Mouse (Mus musculus) c-Kit-positive CD71-positive TER-119-positive erythroid progenitor cells, embryonic 14.5 days (primary cell): ENCODE results near the gene Tmem63b.
A peak's percentile ranks its signal among the peaks of the same experiment; 100 is the strongest.

Experiments used
- DNase-seq: peaks from one replicate; pipeline ENCODE4 v3.0.0-alpha.2; 2013; ENCODE audit warnings: low spot score

The Tmem63b gene

DNA sequence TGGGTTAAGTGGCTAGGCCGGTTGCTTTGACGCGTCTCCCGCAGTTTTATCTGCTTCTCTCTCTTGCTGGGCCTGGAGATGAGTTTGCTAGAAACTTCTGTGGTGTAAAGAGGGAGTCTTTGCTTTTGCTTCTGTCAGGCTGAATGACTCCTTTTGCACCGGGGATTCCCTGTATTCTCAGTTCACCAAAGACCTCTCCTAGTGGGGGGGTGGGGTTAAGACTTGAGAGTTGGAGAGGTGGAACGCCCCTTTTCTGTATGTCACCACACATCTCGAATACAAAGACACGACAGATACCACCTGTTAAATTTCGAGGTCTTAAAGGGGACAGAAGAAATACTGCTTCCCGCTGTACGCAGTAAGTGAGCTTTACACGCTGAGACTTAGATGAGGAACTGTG lies at the start of gene Tmem63b:
Gene Tmem63b (minus strand): TSS at position 190 of the 400 bp plus-strand sequence.
- peak; percentile 50 for DNase-seq

DNA sequence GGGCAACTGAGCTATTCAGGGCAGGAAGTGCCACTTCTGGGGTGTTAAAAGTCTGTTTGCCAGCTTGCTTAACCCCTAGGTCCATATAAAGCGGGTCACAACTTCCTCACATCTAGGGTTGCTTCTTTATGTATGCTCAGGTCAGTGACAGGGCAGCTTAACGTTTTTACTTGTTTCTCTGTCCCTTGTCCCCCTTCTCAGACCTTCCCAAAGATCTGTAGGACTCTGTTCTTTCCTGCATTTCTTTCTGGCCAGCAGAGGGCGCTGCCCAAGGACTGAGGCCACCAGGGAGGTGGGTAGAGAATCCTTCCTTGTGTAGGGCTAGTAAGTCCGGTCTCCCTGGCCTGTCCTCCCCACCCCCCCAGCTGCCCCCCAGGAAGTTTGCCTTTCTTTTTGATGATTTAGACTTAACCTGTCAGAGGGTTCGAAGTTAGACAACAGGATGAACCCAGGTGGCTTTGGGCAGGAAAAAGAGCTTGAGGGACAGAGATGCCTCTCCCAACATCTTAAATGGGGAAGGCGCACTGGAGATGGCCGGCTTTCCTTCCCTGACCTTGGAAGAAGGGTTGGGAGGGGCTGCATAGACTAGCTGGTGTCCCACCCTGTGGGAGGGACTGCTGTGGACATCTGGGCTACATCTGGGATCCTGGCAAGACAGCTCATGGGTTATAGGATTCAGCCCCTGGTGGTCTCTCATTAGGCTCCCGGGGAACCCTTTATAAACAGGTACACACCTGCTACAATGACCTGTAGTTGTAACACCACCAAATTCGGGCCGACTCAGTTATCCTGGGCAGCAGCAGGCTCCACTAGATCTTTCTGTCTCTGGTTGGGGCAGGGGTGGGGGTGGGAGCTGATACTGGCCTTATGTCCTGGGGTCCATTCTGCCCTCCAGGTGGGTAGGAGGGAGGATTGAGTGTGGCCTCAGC lies 48.9 kb upstream of the Tmem63b start:
- DNase-seq = peak; percentile 82

DNA sequence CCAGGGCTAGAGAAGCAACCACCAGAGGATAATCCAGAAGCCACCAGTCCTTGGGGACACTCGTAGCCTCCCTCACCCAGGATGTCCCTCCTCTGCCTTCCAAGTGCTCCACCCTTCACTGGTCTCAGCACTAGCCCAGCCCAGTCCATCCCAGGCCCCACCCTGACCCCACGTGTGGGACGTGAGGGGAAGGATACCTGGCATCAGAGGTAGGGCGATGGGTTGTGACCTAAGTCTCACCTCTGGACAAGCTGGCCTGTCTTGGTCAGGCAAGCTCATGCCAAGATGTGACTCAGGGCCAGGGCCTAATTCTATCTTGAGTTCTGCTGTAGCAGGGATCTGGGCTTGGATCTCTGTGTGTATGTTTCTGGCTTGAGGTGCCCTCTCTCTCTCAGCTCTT lies 48.2 kb upstream of the Tmem63b start:
- DNase-seq = no peak

DNA sequence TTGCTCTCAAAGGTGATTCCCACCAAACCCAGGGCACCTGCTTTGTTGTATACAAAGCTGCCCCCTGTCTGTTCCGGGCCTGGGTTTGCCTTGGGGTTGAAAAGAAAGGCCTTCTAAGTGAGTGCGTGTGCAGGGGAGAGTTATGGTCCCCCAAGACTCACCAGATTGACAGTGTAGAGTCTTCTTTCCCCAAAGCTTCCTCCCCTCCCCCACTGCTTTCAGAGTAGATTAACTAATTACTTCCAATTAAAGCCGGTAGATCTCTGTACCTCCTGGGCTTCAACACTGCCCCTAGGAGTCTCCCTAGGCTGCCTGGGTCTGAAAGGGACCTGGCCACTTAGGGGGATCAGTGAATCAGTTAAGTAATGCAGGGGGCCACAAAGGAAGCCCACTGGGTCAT lies 47.6 kb upstream of the Tmem63b start:
- no peak for DNase-seq

DNA sequence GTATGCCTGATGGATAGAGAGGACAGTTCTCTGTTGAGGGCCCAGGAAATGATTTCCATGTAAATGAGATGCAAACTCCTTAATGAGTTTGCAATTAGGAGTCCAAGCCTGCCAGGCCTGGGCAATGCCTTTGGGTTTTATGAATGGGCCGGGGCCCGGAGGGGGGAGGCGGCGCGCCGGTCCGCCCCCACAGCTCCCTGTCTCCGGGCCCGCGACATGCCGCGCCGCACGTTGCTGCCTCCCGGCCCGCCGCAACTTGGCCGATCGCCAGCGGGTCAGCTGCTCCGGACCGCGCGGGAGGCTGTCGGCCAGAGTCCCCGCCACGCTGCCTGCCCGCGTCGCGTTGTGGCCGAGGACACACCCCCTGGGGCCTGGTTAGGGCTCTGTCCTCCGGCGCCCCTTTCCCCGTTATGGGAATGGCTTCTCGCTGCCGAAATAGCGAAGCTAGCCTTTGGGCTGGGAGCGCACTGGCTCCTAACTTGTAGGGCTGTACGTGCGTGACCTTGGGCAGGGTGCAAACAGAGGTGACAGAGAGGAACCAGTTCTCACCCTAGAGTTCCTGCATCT lies 47.1 kb upstream of the Tmem63b start, which contains the start of gene 1600014C23Rik:
Gene 1600014C23Rik (minus strand): TSS at position 110 of the 567 bp plus-strand sequence.
- no peak for DNase-seq

DNA sequence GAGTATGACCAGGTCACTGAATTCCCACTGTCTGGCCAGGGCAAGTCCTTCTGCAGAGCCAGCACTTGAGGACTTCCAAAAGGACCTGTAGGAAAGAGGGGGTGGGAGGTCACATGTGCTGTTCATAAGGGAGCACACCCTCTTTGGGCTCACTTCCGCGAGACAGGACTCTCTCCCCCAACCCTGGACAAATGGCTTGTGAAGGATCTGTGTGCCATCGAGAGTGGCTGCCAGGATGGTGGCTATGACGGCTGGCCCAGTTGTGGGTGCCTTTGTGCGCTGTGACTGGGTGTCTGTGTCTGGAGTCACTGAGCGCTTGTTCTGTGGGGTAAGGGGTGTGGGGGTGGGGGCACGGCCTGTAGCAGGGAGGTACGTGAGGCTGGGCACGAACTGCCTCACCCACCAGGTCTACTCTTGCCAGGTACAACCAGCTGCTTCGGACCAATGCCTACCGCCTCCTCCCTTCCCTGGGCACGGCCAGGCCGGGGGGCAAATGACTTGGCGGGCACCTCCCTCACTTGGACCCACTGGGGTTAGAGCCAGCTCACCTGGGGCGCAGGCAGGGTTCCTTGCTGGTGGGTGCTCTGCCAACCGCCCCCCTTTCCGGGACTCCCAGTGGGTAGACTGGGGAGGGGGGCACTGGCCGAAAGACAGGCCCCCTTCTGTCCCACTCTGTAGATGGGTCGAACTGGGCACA lies 46.5 kb upstream of the Tmem63b start:
- DNase-seq = no peak

DNA sequence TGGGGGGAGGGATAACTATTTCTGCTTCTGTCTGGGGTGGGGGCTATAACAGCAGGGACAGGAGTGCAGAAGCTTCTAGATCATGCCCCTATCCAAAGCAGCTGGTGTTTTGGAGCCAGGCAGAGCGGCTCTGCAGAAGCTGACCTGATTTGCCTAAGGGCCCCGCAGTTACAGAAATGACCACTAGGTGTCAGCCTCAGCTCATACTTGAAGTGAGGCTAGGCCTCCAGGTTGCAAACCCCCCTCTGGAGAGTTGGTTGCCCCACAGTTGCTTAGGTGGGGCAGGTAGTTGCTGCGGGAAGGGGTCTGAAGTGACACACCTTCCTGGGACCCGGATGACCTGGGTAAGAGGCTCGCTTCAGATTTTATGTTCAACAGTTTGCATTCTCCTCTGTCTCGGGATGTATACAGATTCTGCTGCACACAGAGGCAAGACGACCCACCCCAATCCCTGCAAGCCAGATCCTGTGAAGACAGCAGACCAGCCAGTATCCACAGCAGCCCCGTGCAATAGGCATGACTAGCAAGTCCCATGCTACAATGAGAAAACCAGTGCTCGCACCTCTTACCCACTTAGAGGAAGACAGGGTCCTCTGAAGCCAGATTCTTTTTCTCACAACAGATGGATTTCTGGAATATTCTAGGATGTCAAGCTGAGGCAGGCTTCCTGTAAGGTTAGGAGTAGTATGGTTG lies 44.6 kb upstream of the Tmem63b start:
- peak; percentile 76 for DNase-seq

DNA sequence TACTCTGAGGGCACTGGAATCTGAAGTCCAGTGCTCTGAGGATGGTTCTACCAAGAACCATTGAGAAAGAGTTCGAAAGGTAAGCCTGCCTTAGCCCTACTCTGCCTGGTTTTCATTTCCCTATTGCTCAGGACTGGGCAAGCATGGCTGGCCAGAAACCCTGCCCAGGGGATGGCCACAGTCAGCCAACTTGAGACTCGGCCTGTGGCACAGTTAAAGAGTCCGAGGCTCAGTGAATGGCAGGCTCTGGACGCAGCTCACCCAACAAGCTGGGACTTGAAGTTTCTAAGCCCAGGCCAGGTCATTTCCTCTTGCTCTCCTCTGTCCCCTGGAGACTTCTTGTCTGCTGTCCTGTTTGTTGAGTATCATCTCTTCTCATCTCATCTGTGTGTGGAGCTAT lies 44.0 kb upstream of the Tmem63b start:
- DNase-seq = no peak

DNA sequence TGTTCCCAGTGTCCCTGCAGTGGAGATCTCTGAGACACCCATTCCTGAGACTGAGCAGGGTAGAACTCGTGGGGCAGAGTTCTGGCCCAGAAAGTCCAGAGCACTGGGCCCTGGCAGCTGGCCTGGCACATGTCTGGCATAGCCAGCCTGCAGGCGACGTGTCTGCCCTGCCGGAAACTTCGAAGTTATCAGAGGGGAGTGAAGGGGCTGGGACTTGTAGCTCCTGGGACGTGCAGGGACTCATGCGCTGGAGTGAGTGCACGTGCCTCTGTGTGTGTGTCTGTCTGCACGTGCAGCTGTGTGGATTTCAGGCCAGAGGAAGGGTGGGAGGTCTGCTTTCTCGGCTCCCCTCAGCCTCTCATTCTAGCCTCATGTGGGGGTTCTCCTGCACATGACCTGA lies 42.7 kb upstream of the Tmem63b start:
- DNase-seq = no peak

DNA sequence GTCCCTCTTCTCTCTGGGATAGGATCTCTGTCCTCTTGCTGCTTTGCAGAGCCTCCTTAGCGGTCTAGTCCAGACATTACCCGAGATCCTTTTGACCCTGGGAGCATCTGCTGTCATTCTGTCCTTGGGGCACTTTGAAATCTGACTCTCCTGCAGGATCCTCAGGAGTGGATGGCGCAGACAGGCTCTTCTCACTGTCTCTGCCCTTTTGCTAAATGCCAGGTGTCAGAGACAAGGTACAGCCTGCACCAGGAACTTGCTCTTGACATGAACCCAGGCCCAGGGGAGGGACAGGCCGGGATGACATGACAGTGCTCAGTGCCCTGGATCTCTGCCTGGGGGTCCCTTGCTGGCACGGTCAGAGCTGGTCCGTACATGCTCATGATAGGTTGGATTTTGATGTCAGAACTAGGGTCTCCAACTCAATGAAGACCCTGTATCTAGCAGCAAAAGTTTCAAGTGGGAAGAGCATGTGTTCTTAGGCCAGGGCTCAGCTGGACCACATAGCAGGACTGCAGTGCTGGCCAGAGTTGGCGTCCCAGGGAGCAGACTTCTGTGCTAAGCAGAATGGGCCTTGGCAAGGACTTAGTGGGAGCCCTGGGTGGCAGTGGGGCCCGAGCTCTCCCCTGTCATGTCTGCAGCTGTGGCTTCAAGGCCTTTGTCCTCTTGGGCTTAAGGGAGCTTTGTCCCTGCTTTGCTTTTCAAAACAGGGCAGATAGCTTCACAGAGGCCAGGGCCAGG lies 41.4 kb upstream of the Tmem63b start:
- DNase-seq = no peak

DNA sequence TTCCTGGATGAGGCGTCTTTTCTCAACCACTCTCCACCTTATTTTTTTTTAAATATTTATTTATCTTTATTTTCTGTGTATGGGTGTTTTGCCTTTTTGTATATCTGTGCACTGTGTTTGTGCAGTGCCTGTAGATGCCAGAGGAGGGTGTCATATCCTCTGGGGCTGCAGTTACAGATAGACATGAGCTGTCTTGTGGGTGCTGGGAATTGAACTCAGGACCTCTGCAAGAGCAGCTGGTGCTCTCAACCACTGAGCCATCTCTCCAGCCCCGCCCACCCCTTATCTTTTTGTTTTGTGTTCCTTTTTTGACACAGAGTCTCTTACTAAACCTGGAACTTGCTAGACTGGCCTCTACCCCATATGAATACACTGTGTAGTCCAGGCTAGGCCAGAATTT lies 40.8 kb upstream of the Tmem63b start:
- DNase-seq = no peak

DNA sequence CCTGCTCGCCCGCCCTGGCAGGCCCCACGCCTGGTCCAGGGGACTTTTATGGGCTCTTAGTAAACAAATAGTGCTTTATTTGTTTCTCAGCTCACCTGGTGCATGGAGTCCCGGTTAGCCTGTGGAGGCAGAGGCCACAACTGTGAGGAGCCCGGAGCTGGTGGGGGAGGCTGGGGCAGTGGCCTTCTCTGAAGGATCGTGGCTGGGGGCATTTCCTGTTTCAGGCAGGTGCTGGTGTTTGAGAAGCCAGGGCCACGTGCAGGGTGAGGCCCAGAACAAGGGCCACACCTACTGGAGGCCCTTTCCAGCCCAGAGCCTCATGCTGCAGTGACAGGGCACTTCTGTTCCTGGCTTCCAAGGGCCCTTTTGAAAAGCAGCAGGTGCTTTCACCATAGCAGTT lies 39.5 kb upstream of the Tmem63b start:
- DNase-seq = peak; percentile 56

DNA sequence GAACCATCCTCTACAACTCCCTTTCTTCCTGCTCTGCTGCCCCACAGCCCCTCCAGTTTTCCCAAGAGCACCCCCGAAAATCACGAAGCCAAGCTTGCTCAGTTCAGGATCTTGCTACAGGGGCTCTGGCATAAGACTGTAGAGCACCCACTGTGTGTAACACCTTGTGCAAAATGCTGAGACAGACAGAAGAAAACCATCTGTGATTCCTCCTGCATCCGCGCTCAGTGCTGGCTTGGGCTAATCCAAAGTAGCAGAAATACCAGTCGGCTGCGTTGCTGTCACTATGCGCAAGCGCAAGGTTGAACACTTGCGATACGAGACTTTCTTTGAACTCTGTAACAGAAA lies 37.8 kb upstream of the Tmem63b start:
- no peak for DNase-seq

DNA sequence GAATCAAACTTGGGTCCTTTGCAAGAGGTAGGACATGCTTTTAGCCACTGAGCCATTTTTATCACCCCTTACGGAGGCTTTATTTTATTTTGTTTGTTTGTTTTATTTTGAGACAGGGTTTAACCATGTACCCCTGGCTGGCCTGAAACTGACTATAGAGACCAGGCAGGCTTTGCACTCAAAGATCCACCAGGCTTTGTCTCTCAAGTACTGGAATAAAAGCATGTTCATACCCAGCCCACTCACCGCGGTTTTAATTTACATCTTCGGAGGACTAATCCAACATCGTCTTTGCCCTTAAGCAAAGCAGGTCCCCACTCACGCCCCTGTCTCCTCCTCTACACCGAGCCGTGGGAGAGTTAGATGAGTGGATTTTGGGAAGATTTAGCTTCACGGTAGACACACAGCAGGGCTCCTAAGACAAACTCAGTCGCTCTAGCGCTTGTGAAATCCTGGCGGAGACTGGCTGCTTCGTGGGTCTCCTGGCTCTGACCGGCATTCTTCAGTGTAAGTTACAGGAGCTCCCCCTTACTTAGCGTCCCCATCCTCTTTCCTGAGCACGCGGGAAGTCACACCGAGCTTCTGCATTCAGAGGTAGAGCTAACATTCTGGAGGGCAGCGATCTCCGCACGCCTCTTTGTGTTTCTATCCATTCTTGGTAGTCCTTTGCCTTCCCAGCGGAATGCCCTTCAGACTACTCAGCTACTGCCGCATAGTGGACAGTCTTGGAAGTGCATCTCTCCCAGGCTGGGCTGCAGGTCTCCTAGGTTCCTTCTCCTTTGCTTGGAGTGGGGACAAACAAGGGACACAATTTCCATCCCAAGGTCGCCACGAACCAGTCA lies 37.2 kb upstream of the Tmem63b start:
- peak; percentile 80 for DNase-seq

DNA sequence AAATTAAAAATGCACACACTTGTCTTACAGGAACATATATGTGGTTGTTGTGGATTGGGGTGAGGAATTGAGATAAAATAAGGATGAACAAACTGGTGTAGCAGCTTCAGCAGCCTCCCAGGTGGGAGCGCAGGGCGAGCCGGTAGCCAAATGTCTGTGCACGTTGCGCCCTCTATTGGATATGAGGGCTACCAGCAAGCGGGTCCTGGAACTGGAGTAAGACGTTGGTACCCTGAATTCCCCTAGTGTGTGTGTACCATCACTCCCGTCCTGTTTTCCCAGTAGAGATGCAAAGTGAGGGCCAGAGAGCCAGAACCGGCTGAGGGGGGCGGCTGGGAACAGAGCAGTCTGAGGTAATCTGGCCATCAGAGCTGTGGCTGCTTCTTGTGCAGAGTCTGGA lies 31.6 kb upstream of the Tmem63b start:
- DNase-seq = no peak

DNA sequence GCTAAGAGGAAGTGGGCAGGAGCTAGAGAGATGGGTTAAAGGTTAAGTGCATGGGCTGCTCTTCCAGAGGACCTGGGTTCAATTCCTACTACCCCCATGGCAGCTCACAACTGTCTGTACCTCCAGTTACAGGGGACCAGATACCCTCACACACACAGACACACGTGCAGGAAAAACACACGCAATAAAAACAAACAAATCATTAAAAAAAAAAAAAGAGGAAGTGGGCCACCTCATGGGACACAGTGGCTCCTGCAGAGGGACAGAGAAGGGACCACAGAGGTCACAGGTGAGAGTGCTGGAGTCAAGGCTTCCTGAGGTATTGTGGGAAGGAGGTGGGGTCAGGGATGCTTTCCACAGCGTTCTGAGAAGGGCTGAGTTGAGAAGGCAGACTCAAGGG lies 24.8 kb upstream of the Tmem63b start:
- no peak for DNase-seq

DNA sequence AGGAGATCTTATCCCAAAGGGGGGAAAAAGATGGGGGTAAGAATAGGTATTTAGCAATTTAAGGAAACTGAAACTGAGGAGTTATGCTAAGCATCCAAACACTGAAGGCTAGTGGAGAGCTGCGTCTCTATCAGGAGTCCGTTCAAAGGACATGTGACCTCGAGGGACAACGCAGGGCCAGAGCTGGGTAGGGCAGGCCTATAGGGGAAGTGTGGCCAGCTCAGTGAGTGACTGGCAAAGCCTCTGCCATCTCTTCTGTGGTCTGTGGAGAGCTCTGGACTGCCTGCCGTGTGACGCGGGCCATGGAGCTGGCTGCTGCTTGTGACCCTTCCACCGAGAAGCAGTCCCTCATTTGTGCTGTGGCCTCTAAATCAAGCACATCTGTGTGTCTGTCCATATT lies 23.7 kb upstream of the Tmem63b start:
- DNase-seq = no peak

DNA sequence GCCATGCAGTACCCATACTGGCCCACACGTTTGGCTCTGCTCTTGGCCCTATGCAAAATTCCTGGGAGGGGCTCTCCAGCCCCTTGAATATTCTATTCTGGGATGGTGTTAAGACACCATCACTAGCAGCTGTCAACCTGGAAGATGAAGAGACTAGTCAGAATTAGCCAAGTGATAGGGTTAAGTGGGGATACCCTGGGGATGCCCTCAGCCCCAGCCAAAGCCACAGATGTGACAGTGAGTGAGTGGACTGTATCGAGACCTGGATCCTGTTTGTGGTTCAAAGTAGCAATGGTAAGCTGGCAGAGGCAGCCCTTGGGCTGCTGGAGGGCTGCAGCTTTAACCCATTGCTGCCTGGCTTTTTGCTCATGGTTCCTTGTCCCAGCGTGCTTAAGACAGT lies 23.1 kb upstream of the Tmem63b start:
- no peak for DNase-seq

DNA sequence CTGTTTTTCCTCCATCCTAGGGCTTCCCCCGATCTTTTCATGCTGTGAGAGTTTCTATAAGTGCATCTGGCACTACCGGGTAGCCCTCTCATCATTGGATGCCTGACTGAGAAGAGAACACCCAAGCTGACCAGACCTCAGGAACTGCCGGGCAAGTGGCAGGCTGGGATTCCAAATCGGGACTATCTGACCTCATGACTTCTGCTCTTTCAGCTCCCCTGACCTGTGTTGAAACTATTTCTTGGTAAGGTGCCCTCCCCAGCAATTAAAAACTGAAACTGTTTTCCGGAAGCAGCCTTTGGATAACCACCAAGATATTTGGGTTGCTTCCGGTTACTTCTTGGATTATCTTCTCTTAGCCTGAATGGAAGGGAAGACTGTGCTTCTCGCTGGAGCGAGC lies 21.5 kb upstream of the Tmem63b start:
- no peak for DNase-seq

DNA sequence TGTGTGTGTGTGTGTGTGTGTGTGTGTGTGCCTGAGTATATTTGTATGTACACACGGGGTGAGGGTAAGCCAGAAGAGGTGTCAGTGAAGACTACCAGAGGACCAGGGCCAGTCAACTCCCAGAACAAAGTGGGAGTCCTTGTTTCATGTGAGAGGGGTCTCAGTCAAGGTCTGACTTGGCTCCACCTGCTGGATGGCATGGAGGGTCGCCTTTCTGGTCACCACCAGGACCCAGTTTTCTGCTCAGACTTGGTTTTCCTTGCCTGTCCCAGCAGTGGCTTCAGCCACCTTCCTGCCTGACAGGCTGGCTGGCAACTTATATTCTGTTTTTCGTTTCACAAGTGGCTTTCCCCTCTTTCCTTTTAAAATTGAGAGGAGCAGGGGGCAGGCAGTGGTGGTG lies 20.7 kb upstream of the Tmem63b start:
- DNase-seq = no peak

DNA sequence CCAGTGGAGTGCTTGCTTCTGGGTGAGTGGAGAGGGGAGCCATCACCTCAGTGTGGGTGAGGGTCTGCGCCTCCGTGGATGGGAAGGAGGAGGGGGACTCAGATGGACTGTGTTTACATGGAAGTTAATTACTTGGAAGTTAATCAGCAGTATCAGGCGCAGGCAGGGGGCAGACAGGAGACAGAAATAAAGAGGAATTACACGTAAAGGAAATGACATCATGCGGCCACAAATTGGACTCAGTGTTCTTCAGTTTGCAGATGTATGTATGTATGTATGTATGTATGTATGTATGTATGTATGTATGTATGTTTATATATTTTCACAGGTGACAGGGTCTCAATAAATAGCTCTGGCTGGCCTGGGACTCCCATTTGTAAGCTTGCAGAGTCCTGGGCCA lies 20.1 kb upstream of the Tmem63b start:
- DNase-seq = no peak
